Mouse (Mus musculus) CH12.LX (cell line): ENCODE results near the gene Rpl23. TPM values are rescaled to one million over a fixed set of nuclear protein-coding genes. Genes with fewer than 3 reads are reported as not detected.

ENCODE experiments used
- DNase-seq: peaks from one replicate; pipeline ENCODE4 v3.0.0-alpha.2; 2013; ENCODE audit errors: extremely low read depth
- H3K27ac ChIP-seq: 2 replicates; pipeline ENCODE4 v1.5.1; 2012; ENCODE audit warnings: low read depth, mild to moderate bottlenecking, control low read depth, moderate library complexity; ENCODE audit not compliant: insufficient read depth
- H3K27me3 ChIP-seq: replicated peaks from 2 replicates; pipeline ENCODE3; 2012; ENCODE audit warnings: inconsistent platforms
- H3K36me3 ChIP-seq, 2 experiments: replicated peaks in 1 of 2; 2 replicates each; pipeline versions ENCODE3 to v1.6.1; 2012; ENCODE audit warnings: inconsistent platforms in 1 of 2, low read length in 1 of 2, mild to moderate bottlenecking in 1 of 2, mixed read lengths in 1 of 2, moderate library complexity in 1 of 2; ENCODE audit not compliant: control insufficient read depth in 1 of 2, insufficient read depth in 1 of 2
- H3K4me1 ChIP-seq, 2 experiments: 2 replicates each; pipeline ENCODE4 v1.6.1; 2012; ENCODE audit warnings: inconsistent platforms in 1 of 2, moderate library complexity in 1 of 2; ENCODE audit not compliant: insufficient read depth in 2 of 2, control insufficient read depth in 1 of 2
- H3K4me2 ChIP-seq: 2 replicates; pipeline ENCODE4 v1.6.1; 2012; ENCODE audit warnings: low read depth, mild to moderate bottlenecking, control low read depth; ENCODE audit not compliant: poor library complexity, insufficient read depth, severe bottlenecking
- H3K4me3 ChIP-seq, 3 experiments: fragments of 150-350 bp in 1 of 3; sonication (generic) in 1 of 3; replicated peaks in 1 of 3; 2 replicates each; pipeline versions ENCODE3 to v1.5.1; 2011 to 2012; ENCODE audit warnings: low read depth in 2 of 3, low read length in 2 of 3, mild to moderate bottlenecking in 2 of 3, moderate library complexity in 2 of 3, control low read depth in 1 of 3, improper control_type of control experiment in 1 of 3, inconsistent platforms in 1 of 3, mixed read lengths in 1 of 3; ENCODE audit not compliant: poor library complexity in 1 of 3
- H3K79me2 ChIP-seq: replicated peaks from 2 replicates; pipeline ENCODE4 v1.6.1; 2012; ENCODE audit warnings: mild to moderate bottlenecking, moderate library complexity; ENCODE audit not compliant: control insufficient read depth, poor library complexity, insufficient read depth, severe bottlenecking; ENCODE audit errors: extremely low read depth
- H3K9ac ChIP-seq: 2 replicates; pipeline ENCODE4 v1.6.1; 2012; ENCODE audit warnings: low read depth, mild to moderate bottlenecking, control low read depth, moderate library complexity; ENCODE audit not compliant: insufficient read depth
- H3K9me3 ChIP-seq: replicated peaks from 2 replicates; pipeline ENCODE3; 2012; ENCODE audit warnings: low read length, inconsistent platforms, mixed read lengths
- CHD1 ChIP-seq: IDR thresholded peaks from 2 replicates; pipeline ENCODE4 v1.6.1; 2012; ENCODE audit warnings: low read depth, low read length, improper control_type of control experiment, inconsistent platforms
- E2F4 ChIP-seq: IDR thresholded peaks from 2 replicates; pipeline ENCODE4 v1.6.1; 2011; ENCODE audit warnings: low read depth, low read length, improper control_type of control experiment; ENCODE audit not compliant: insufficient replicate concordance
- EP300 ChIP-seq: IDR thresholded peaks from 2 replicates; pipeline ENCODE4 v1.6.1; 2011; ENCODE audit warnings: low read length, improper control_type of control experiment
- GABPA ChIP-seq: IDR thresholded peaks from 2 replicates; pipeline ENCODE4 v1.6.1; 2012; ENCODE audit warnings: low read depth, low read length, improper control_type of control experiment, inconsistent platforms; ENCODE audit not compliant: insufficient replicate concordance
- MAFK ChIP-seq: IDR thresholded peaks from 2 replicates; pipeline ENCODE4 v1.6.1; 2011; ENCODE audit warnings: low read length, improper control_type of control experiment; ENCODE audit not compliant: insufficient replicate concordance
- MAZ ChIP-seq: IDR thresholded peaks from 2 replicates; pipeline ENCODE4 v1.6.1; 2012; ENCODE audit warnings: low read depth, mild to moderate bottlenecking, inconsistent platforms, low read length, improper control_type of control experiment, moderate library complexity
- MYC ChIP-seq: IDR thresholded peaks from 2 replicates; pipeline ENCODE4 v1.6.1; 2011; ENCODE audit warnings: low read depth, mild to moderate bottlenecking, improper control_type of control experiment, low read length
- NELFE ChIP-seq: IDR thresholded peaks from 2 replicates; pipeline ENCODE4 v1.6.1; 2011; ENCODE audit warnings: low read depth, low read length, improper control_type of control experiment
- RAD21 ChIP-seq: IDR thresholded peaks from 2 replicates; pipeline ENCODE4 v1.6.1; 2011; ENCODE audit warnings: low read depth, mild to moderate bottlenecking, low read length, improper control_type of control experiment, moderate library complexity
- RCOR1 ChIP-seq: conservative IDR thresholded peaks from 2 replicates; pipeline ENCODE4 v1.6.1; 2012; ENCODE audit warnings: low read depth, mild to moderate bottlenecking, inconsistent platforms, low read length, improper control_type of control experiment
- SIN3A ChIP-seq: IDR thresholded peaks from 2 replicates; pipeline ENCODE4 v1.6.1; 2012; ENCODE audit warnings: low read length, improper control_type of control experiment, inconsistent platforms
- TCF12 ChIP-seq: IDR thresholded peaks from 2 replicates; pipeline ENCODE4 v1.6.1; 2014; ENCODE audit warnings: low read depth, mild to moderate bottlenecking, inconsistent platforms, low read length, improper control_type of control experiment
- USF2 ChIP-seq: conservative IDR thresholded peaks from 2 replicates; pipeline ENCODE4 v1.6.1; 2011; ENCODE audit warnings: low read depth, low read length, improper control_type of control experiment
- ZKSCAN1 ChIP-seq: IDR thresholded peaks from 2 replicates; pipeline ENCODE4 v1.6.1; 2012; ENCODE audit warnings: low read depth, inconsistent platforms, low read length, improper control_type of control experiment, borderline replicate concordance
- ZMIZ1 ChIP-seq: IDR thresholded peaks from 2 replicates; pipeline ENCODE4 v1.6.1; 2012; ENCODE audit warnings: low read depth, mild to moderate bottlenecking, inconsistent platforms, low read length, improper control_type of control experiment
- dilution Hi-C: fragments of 300-500 bp; cut with MboI; formaldehyde crosslinking; loops from 2 replicates; pipeline ENCODE4 v1.14.3; 2020; ENCODE audit warnings: low sequenced_read_pairs; ENCODE audit not compliant: extremely low pct_unique_long_range_greater_than_20kb, extremely low pct_ligation_motif_present
- in situ Hi-C: fragments of 300-500 bp; cut with MboI; formaldehyde crosslinking; loops from 3 replicates; pipeline ENCODE4 v1.14.3; 2019; ENCODE audit warnings: low sequenced_read_pairs, low pct_ligation_motif_present, low pct_unique_long_range_greater_than_20kb, mixed read lengths
- polyA plus RNA-seq: library from polyadenylated mRNA; unstranded; fragments of >175 nt; gene quantifications from 2 replicates; pipeline ENCODE4 v1.2.1, GENCODE M21; 2012; ENCODE audit warnings: low read depth; ENCODE audit not compliant: insufficient read length
- total RNA-seq, 2 experiments: library from RNA; depleted of rRNA; stranded (reverse); fragments of 300-350 nt in 1 of 2; fragments of >200 nt in 1 of 2; gene quantifications; 2 replicates each; pipeline ENCODE4 v1.2.3; 2012 to 2014

Gene Rpl23
- total and polyA plus RNA-seq, 3 experiments = 1,387 to 2,073 (median 1,878) TPM

DNA sequence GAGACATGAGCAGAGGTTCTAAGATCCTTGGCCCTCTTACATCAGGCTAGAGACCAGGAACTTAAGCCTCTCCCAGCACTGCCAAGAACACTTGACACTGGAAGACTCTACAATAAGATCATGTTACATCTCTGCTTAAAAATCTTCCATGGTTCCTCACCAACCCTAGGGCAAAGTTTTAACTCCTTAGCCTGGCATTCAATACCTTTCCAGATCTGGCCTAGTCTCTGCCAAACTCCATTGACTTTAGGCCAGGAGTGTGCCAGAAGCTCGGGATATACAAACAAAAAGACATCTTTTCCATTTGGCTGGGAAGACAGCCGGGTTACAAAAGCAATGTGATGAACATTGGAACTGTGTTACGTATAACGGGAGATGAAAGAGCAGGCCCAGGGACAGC lies 44.6 kb downstream of the Rpl23 start:
- peaks cover 32% of the 10 kb centered on the region for H3K79me2 ChIP-seq
- no peak overlapping the region for H3K4me2 ChIP-seq
- H3K9ac ChIP-seq = no peak overlapping the region
- no peak overlapping the region for H3K27ac ChIP-seq
- H3K4me1 ChIP-seq = peaks cover 6 to 24% of the 10 kb centered on the region in 2 experiments
- H3K27me3 ChIP-seq = no peaks in the 10 kb centered on the region
- TF ChIP-seq NELFE (no peak), RCOR1 (no peak), E2F4 (no peak), EP300 (no peak), USF2 (no peak), MAFK (no peak), MAZ (no peak), GABPA (no peak), SIN3A (no peak), MYC (no peak), ZKSCAN1 (no peak), ZMIZ1 (no peak)
- no peak overlapping the region for H3K4me3 ChIP-seq
- peaks cover 1 to 52% of the 10 kb centered on the region in 2 experiments for H3K36me3 ChIP-seq
- dilution Hi-C loops (no loop called here), in situ Hi-C loops (loop anchor here (5.0 kb wide), 1 partner anchor 35 kb away; the partner anchor contains the start of genes Pcgf2 and Psmb3)
- DNase-seq = no peak
- H3K9me3 ChIP-seq = peaks cover 2% of the 10 kb centered on the region

- dilution Hi-C loops = no loop called here
- TF ChIP-seq CHD1 (no peak), RAD21 (no peak), TCF12 (no peak)
- Histone ChIP-seq H3K36me3 (peaks cover 8 to 59% of the 10 kb centered on the region in 2 experiments), H3K27ac (no peak overlapping the region), H3K79me2 (peaks cover 27% of the 10 kb centered on the region), H3K9ac (no peak overlapping the region), H3K4me2 (no peak overlapping the region), H3K9me3 (peaks cover 2% of the 10 kb centered on the region), H3K27me3 (no peaks in the 10 kb centered on the region), H3K4me1 (peaks cover 0 to 16% of the 10 kb centered on the region in 2 experiments; a peak in 2 of 4 replicates), H3K4me3 (no peak overlapping the region)
- no peak for DNase-seq
- in situ Hi-C loops = loop anchor here (5.0 kb wide), 1 partner anchor 34 kb away; the partner anchor contains the start of genes Pcgf2 and Psmb3
Observed at GRCm38 (mm10) chr11:97736645-97737044, 45.6 kb downstream of the Rpl23 start.
